Mouse (Mus musculus) lung, embryonic 14.5 days (tissue): ENCODE results near the gene Ppp4r1. TPM values are rescaled to one million over a fixed set of nuclear protein-coding genes. Genes with fewer than 3 reads are reported as not detected.

ENCODE experiments used
- ATAC-seq: fragments of 200-750 bp; cut with Nextera tagmentation; 2 replicates; pipeline ENCODE4 v1.8.0; 2017; ENCODE audit warnings: mild to moderate bottlenecking, moderate TSS enrichment, moderate library complexity; ENCODE audit not compliant: insufficient read depth
- DNase-seq: peaks from one replicate; pipeline ENCODE4 v3.0.0-alpha.2; 2015
- H3K27ac ChIP-seq: fragments of 300-500 bp; sonication (generic); 2 replicates; pipeline ENCODE4 v1.5.1; 2014; ENCODE audit warnings: low read depth, mild to moderate bottlenecking, moderate library complexity
- H3K27me3 ChIP-seq: fragments of 300-500 bp; sonication (generic); 2 replicates; pipeline ENCODE4 v1.6.1; 2014; ENCODE audit warnings: low read length, control low read depth; ENCODE audit not compliant: insufficient read depth
- H3K36me3 ChIP-seq: fragments of 300-500 bp; sonication (generic); 2 replicates; pipeline ENCODE4 v1.6.1; 2014; ENCODE audit warnings: control low read depth; ENCODE audit not compliant: insufficient read depth
- H3K4me1 ChIP-seq: fragments of 300-500 bp; sonication (generic); 2 replicates; pipeline ENCODE4 v1.6.1; 2014; ENCODE audit warnings: antibody characterized with exemption, control low read depth; ENCODE audit not compliant: insufficient read depth
- H3K4me2 ChIP-seq: fragments of 300-500 bp; sonication (generic); 2 replicates; pipeline ENCODE4 v1.6.1; 2014; ENCODE audit warnings: mild to moderate bottlenecking
- H3K4me3 ChIP-seq: fragments of 300-500 bp; sonication (generic); 2 replicates; pipeline ENCODE4 v1.5.1; 2014; ENCODE audit warnings: low read depth, low read length
- H3K9ac ChIP-seq: fragments of 300-500 bp; sonication (generic); 2 replicates; pipeline ENCODE4 v1.6.1; 2014
- H3K9me3 ChIP-seq: fragments of 300-500 bp; sonication (generic); 2 replicates; pipeline ENCODE4 v1.6.1; 2016; ENCODE audit warnings: low read depth, low read length, control low read depth
- CTCF ChIP-seq: IDR thresholded peaks from 2 replicates; pipeline ENCODE4 v1.5.1; 2016; ENCODE audit warnings: antibody characterized with exemption, low read depth
- WGBS: fragments of 180-500 bp; shearing (Covaris S2); extraction: QIAGEN DNeasy Blood & Tissue Kit; methylation state at CpG from one replicate; pipeline ENCODE4 v1.1.7; 2014; 5-methylcytosine and 5-hydroxymethylcytosine counted together
- polyA plus RNA-seq: library from polyadenylated mRNA; unstranded; fragments of >200 nt; fragmentation: Nextera tagmentation; extraction: Ambion mirVana; gene quantifications from 2 replicates; pipeline ENCODE4 v1.2.1, GENCODE M21; 2014

Gene Ppp4r1
- polyA plus RNA-seq, 1 experiment from 2014 or later = 50.6 TPM

GRCm38 (mm10) chr17:65886571-65886970 is 104.2 kb downstream of the Ppp4r1 start:
- WGBS = 67% methylated on average over 9 of the region's 9 CpGs

GRCm38 (mm10) chr17:65889476-65889875 is 107.1 kb downstream of the Ppp4r1 start:
- Histone ChIP-seq H3K4me1 (peaks cover 7% of the 10 kb centered on the region; the same call in 1 of the 2 replicates), H3K27me3 (no peaks in the 10 kb centered on the region), H3K9ac (no peak overlapping the region), H3K27ac (no peak overlapping the region), H3K4me2 (no peak overlapping the region), H3K9me3 (no peaks in the 10 kb centered on the region), H3K36me3 (no peaks in the 10 kb centered on the region), H3K4me3 (no peak overlapping the region)
- ATAC-seq (no peak), DNase-seq (no peak)
- WGBS = 82% methylated on average over 5 of the region's 5 CpGs
- TF ChIP-seq CTCF = no peak

More at GRCm38 (mm10) chr17:65886571-65886970, 104.2 kb downstream of the Ppp4r1 start:
- ATAC-seq (no peak), DNase-seq (peak; percentile 35)
- no peaks in the 10 kb centered on the region for H3K9me3 ChIP-seq
- H3K4me1 ChIP-seq = peaks cover 10% of the 10 kb centered on the region
- 0 out of 2 replicates have a peak overlapping the region, but pooled peaks have one; percentile 97 for H3K4me3 ChIP-seq
- no peaks in the 10 kb centered on the region for H3K27me3 ChIP-seq
- 0 out of 2 replicates have a peak overlapping the region, but pooled peaks have one; percentile 97 for H3K27ac ChIP-seq
- no peak overlapping the region for H3K9ac ChIP-seq
- H3K4me2 ChIP-seq = peak overlapping the region; percentile 81
- H3K36me3 ChIP-seq = no peaks in the 10 kb centered on the region
- no peak for TF ChIP-seq CTCF

Other genes with a start within 250 kb of the Ppp4r1 start
- gene Tmem232, start 241.8 kb upstream of the Ppp4r1 start, polyA plus RNA-seq = 0.12 TPM in 1 of 2 replicates, not detected in the other
- 189 and 201 TPM in 2 replicates for gene Vapa, start 169.0 kb upstream of the Ppp4r1 start, polyA plus RNA-seq
- gene Txndc2, start 140.4 kb upstream of the Ppp4r1 start, polyA plus RNA-seq = 0.16 TPM in 1 of 2 replicates, not detected in the other
- 46.7 and 49.4 TPM in 2 replicates for gene Rab31, start 9.8 kb upstream of the Ppp4r1 start, polyA plus RNA-seq
- gene Ralbp1, start 103.2 kb downstream of the Ppp4r1 start, polyA plus RNA-seq = 61.4 and 65.8 TPM in 2 replicates
- gene Twsg1, start 168.7 kb downstream of the Ppp4r1 start, polyA plus RNA-seq = 142 and 143 TPM in 2 replicates